Mouse (Mus musculus) neural tube, embryonic 13.5 days (tissue): ENCODE measurements around the gene Alg14. TPM values are rescaled to one million over a fixed set of nuclear protein-coding genes. Genes with fewer than 3 reads are reported as not detected.

Experiments
- ATAC-seq: fragments of 200-750 bp; cut with Nextera tagmentation; 2 replicates; pipeline ENCODE4 v1.8.0; 2017; ENCODE audit warnings: low read depth, mild to moderate bottlenecking, moderate TSS enrichment, moderate library complexity
- H3K27ac ChIP-seq: fragments of 300-500 bp; sonication (generic); replicated peaks from 2 replicates; pipeline ENCODE4 v1.5.1; 2015; ENCODE audit warnings: moderate library complexity, mild to moderate bottlenecking, inconsistent platforms
- H3K27me3 ChIP-seq: fragments of 300-500 bp; sonication (generic); 2 replicates; pipeline ENCODE4 v1.6.1; 2015; ENCODE audit warnings: mild to moderate bottlenecking, inconsistent platforms
- H3K36me3 ChIP-seq: fragments of 300-500 bp; sonication (generic); 2 replicates; pipeline ENCODE4 v1.6.1; 2015; ENCODE audit warnings: mild to moderate bottlenecking, inconsistent platforms
- H3K4me1 ChIP-seq: fragments of 300-500 bp; sonication (generic); replicated peaks from 2 replicates; pipeline ENCODE4 v1.6.1; 2015; ENCODE audit warnings: inconsistent platforms
- H3K4me2 ChIP-seq: fragments of 300-500 bp; sonication (generic); 2 replicates; pipeline ENCODE4 v1.6.1; 2015; ENCODE audit warnings: inconsistent platforms, mild to moderate bottlenecking, moderate library complexity
- H3K4me3 ChIP-seq: fragments of 300-500 bp; sonication (generic); 2 replicates; pipeline ENCODE4 v1.5.1; 2015; ENCODE audit warnings: mild to moderate bottlenecking, inconsistent platforms
- H3K9ac ChIP-seq: fragments of 300-500 bp; sonication (generic); 2 replicates; pipeline ENCODE4 v1.6.1; 2015; ENCODE audit warnings: moderate library complexity, mild to moderate bottlenecking, inconsistent platforms
- H3K9me3 ChIP-seq: fragments of 300-500 bp; sonication (generic); 2 replicates; pipeline ENCODE4 v1.6.1; 2016; ENCODE audit warnings: inconsistent platforms
- WGBS: fragments of 180-500 bp; shearing (Covaris S2); methylation state at CpG from one replicate; pipeline ENCODE4 v1.1.7; 2015; 5-methylcytosine and 5-hydroxymethylcytosine counted together
- polyA plus RNA-seq: library from polyadenylated mRNA; unstranded; fragments of >200 nt; fragmentation: Nextera tagmentation; extraction: Ambion mirVana; gene quantifications from 2 replicates; pipeline ENCODE4 v1.2.1, GENCODE M21; 2015

The Alg14 gene
- polyA plus RNA-seq, 1 experiment from 2014 or later, result 39.3 TPM

GRCm38 (mm10) chr3:121261251-121261650, 30.3 kb upstream of the Alg14 start:
- Histone ChIP-seq H3K27me3 (peaks cover 53% of the 10 kb centered on the region), H3K9ac (no peak overlapping the region), H3K4me2 (no peak overlapping the region), H3K9me3 (no peaks in the 10 kb centered on the region), H3K4me3 (no peak overlapping the region), H3K27ac (no peak overlapping the region), H3K36me3 (no peaks in the 10 kb centered on the region), H3K4me1 (peaks cover 4% of the 10 kb centered on the region; the same call in 1 of the 2 replicates)
- no peak for ATAC-seq
- 73% methylated on average over 7 of the region's 7 CpGs for WGBS

- WGBS, result 9% methylated on average over 21 of the region's 21 CpGs
- ATAC-seq, result no peak
- peaks cover 53% of the 10 kb centered on the region for H3K27me3 ChIP-seq
- peak overlapping the region; percentile 90 for H3K4me2 ChIP-seq
- no peaks in the 10 kb centered on the region for H3K36me3 ChIP-seq
- peaks cover 4% of the 10 kb centered on the region; the same call in 1 of the 2 replicates for H3K4me1 ChIP-seq
- H3K9ac ChIP-seq, result peak overlapping the region; percentile 86
- peak overlapping the region; percentile 67; the same call in 1 of the 2 replicates for H3K27ac ChIP-seq
- peak overlapping the region; percentile 73 for H3K4me3 ChIP-seq
- H3K9me3 ChIP-seq, result no peaks in the 10 kb centered on the region
Observed at GRCm38 (mm10) chr3:121261939-121262520, 29.5 kb upstream of the Alg14 start.

- Histone ChIP-seq H3K9ac (peak overlapping the region; percentile 86), H3K4me2 (peak overlapping the region; percentile 90), H3K27me3 (peaks cover 53% of the 10 kb centered on the region), H3K9me3 (no peaks in the 10 kb centered on the region), H3K4me1 (peaks cover 4% of the 10 kb centered on the region; the same call in 1 of the 2 replicates), H3K36me3 (no peaks in the 10 kb centered on the region), H3K27ac (peak overlapping the region; percentile 67; the same call in 1 of the 2 replicates), H3K4me3 (peak overlapping the region; percentile 73)
- ATAC-seq, result peak; percentile 90
- under 1% methylated on average over 96 of the region's 97 CpGs for WGBS
Observed at GRCm38 (mm10) chr3:121262521-121263204, 28.9 kb upstream of the Alg14 start.

- 1% methylated on average over 20 of the region's 20 CpGs for WGBS
- Histone ChIP-seq H3K9ac (peak overlapping the region; percentile 86), H3K4me3 (peak overlapping the region; percentile 73), H3K9me3 (no peaks in the 10 kb centered on the region), H3K36me3 (no peaks in the 10 kb centered on the region), H3K27ac (no peak overlapping the region; the same call in 1 of the 2 replicates), H3K4me2 (peak overlapping the region; percentile 90), H3K4me1 (peaks cover 4% of the 10 kb centered on the region; the same call in 1 of the 2 replicates), H3K27me3 (peaks cover 53% of the 10 kb centered on the region)
- peak; percentile 28; the same call in 1 of the 2 replicates for ATAC-seq
Observed at GRCm38 (mm10) chr3:121263205-121263548, 28.4 kb upstream of the Alg14 start.

GRCm38 (mm10) chr3:121264242-121264641, 27.3 kb upstream of the Alg14 start:
- Histone ChIP-seq H3K27ac (no peak overlapping the region), H3K9me3 (no peaks in the 10 kb centered on the region), H3K27me3 (peaks cover 48% of the 10 kb centered on the region), H3K36me3 (no peaks in the 10 kb centered on the region), H3K4me1 (peaks cover 4% of the 10 kb centered on the region; the same call in 1 of the 2 replicates), H3K4me2 (no peak overlapping the region), H3K4me3 (no peak overlapping the region), H3K9ac (no peak overlapping the region)
- ATAC-seq, result no peak
- WGBS, result 66% methylated on average over 6 of the region's 6 CpGs

- H3K27me3 ChIP-seq, result peaks cover 19% of the 10 kb centered on the region
- H3K9me3 ChIP-seq, result no peaks in the 10 kb centered on the region
- H3K4me1 ChIP-seq, result no peaks in the 10 kb centered on the region
- no peak overlapping the region for H3K4me2 ChIP-seq
- no peaks in the 10 kb centered on the region for H3K36me3 ChIP-seq
- ATAC-seq, result no peak
- WGBS, result 90% methylated on average over 5 of the region's 5 CpGs
- no peak overlapping the region for H3K4me3 ChIP-seq
- H3K9ac ChIP-seq, result no peak overlapping the region
- H3K27ac ChIP-seq, result no peak overlapping the region
Observed at GRCm38 (mm10) chr3:121267283-121267682, 24.3 kb upstream of the Alg14 start.

GRCm38 (mm10) chr3:121272577-121272976, 19.0 kb upstream of the Alg14 start:
- no peaks in the 10 kb centered on the region for H3K36me3 ChIP-seq
- H3K4me3 ChIP-seq, result no peak overlapping the region
- no peak overlapping the region for H3K4me2 ChIP-seq
- 70% methylated on average over 2 of the region's 2 CpGs for WGBS
- H3K27me3 ChIP-seq, result no peaks in the 10 kb centered on the region
- H3K27ac ChIP-seq, result no peak overlapping the region
- H3K9me3 ChIP-seq, result no peaks in the 10 kb centered on the region
- no peak for ATAC-seq
- no peak overlapping the region for H3K9ac ChIP-seq
- no peaks in the 10 kb centered on the region for H3K4me1 ChIP-seq

- H3K27ac ChIP-seq, result no peak overlapping the region
- no peak overlapping the region for H3K4me3 ChIP-seq
- ATAC-seq, result no peak
- WGBS, result 96% methylated on average over 2 of the region's 2 CpGs
- H3K4me1 ChIP-seq, result no peaks in the 10 kb centered on the region
- no peaks in the 10 kb centered on the region for H3K9me3 ChIP-seq
- no peak overlapping the region for H3K4me2 ChIP-seq
- no peaks in the 10 kb centered on the region for H3K27me3 ChIP-seq
- H3K36me3 ChIP-seq, result no peaks in the 10 kb centered on the region
- H3K9ac ChIP-seq, result no peak overlapping the region
Observed at GRCm38 (mm10) chr3:121274010-121274409, 17.6 kb upstream of the Alg14 start.

- no peak overlapping the region for H3K4me3 ChIP-seq
- H3K27ac ChIP-seq, result no peak overlapping the region
- no peaks in the 10 kb centered on the region for H3K4me1 ChIP-seq
- H3K4me2 ChIP-seq, result no peak overlapping the region
- no peaks in the 10 kb centered on the region for H3K36me3 ChIP-seq
- no peak for ATAC-seq
- H3K9ac ChIP-seq, result no peak overlapping the region
- 84% methylated on average over 4 of the region's 4 CpGs for WGBS
- no peaks in the 10 kb centered on the region for H3K27me3 ChIP-seq
- no peaks in the 10 kb centered on the region for H3K9me3 ChIP-seq
Observed at GRCm38 (mm10) chr3:121277009-121277408, 14.6 kb upstream of the Alg14 start.

GRCm38 (mm10) chr3:121277557-121277956, 14.0 kb upstream of the Alg14 start:
- Histone ChIP-seq H3K9ac (no peak overlapping the region), H3K27ac (no peak overlapping the region), H3K4me2 (no peak overlapping the region), H3K27me3 (no peaks in the 10 kb centered on the region), H3K4me1 (no peaks in the 10 kb centered on the region), H3K36me3 (no peaks in the 10 kb centered on the region), H3K9me3 (no peaks in the 10 kb centered on the region), H3K4me3 (no peak overlapping the region)
- WGBS, result 89% methylated on average over 4 of the region's 4 CpGs
- no peak for ATAC-seq

- Histone ChIP-seq H3K36me3 (no peaks in the 10 kb centered on the region), H3K9ac (no peak overlapping the region), H3K27ac (no peak overlapping the region), H3K4me3 (no peak overlapping the region), H3K4me1 (no peaks in the 10 kb centered on the region), H3K4me2 (no peak overlapping the region), H3K9me3 (no peaks in the 10 kb centered on the region), H3K27me3 (no peaks in the 10 kb centered on the region)
- WGBS, result 88% methylated on average over 14 of the region's 14 CpGs
- ATAC-seq, result no peak
Observed at GRCm38 (mm10) chr3:121279679-121280078, 11.9 kb upstream of the Alg14 start.

- Histone ChIP-seq H3K4me3 (no peak within 1 kb of the TSS), H3K4me2 (no peak within 1 kb of the TSS), H3K27ac (no peak within 1 kb of the TSS), H3K9me3 (no peaks in the 10 kb centered on the region), H3K36me3 (no peaks in the 10 kb centered on the region), H3K4me1 (no peaks in the 10 kb centered on the region), H3K9ac (no peak within 1 kb of the TSS), H3K27me3 (no peaks in the 10 kb centered on the region)
- no peak for ATAC-seq
- WGBS, result 88% methylated on average over 4 of the region's 4 CpGs
Observed at GRCm38 (mm10) chr3:121282998-121283397, 8.6 kb upstream of the Alg14 start, which contains the start of gene Tmem56. Gene Tmem56, minus strand, starts transcription at chr3:121283098.
